28 mouse cellular contexts compared by ENCODE assay signal in genomic region chr7:58225713-58226112, GRCm38 (mm10).
DNase-seq lines count a peak whose midpoint lies in the region; TF ChIP-seq lines count a peak whose summit lies in the region.
"Had no signal": no experiment of that assay in that cellular context is flagged by ENCODE, and none has a peak within 500 bp of the region (broad histone marks: within the 10 kb centered on the region; RNA-seq: fewer than 3 reads in every experiment).

No protein-coding gene starts in this region.

- H3K27ac ChIP-seq in layer of hippocampus, adult 2 months = no peak overlapping the region
- H3K27ac ChIP-seq: forebrain, embryonic 10.5 days; gastrocnemius, adult 2 months; heart, embryonic 15.5 days; hindbrain, embryonic 14.5 days; intestine, embryonic 15.5 days; limb, embryonic 15.5 days; liver, embryonic 15.5 days; lung, embryonic 15.5 days; midbrain, embryonic 13.5 days; neural tube, embryonic 12.5 days had no signal

- H3K4me3 ChIP-seq in layer of hippocampus, adult 2 months = no peak overlapping the region
- H3K4me3 ChIP-seq: forebrain, embryonic 10.5 days; gastrocnemius, adult 2 months; heart, embryonic 15.5 days; intestine, embryonic 15.5 days; limb, embryonic 15.5 days; liver, embryonic 15.5 days; lung, embryonic 15.5 days; megakaryocyte, embryonic 14.5 days; midbrain, embryonic 13.5 days; neural tube, embryonic 12.5 days had no signal

- no peak for TF ChIP-seq CTCF in layer of hippocampus, adult 2 months (conservative IDR thresholded peaks at IDR 0.05)

- peak; percentile 10 to 16 for DNase-seq in layer of hippocampus, adult 2 months (ENCODE audit: low spot score in 2 of 2)
- DNase-seq in layer of hippocampus, postnatal 10 days (ENCODE audit: low spot score in 2 of 2) = no peak
- peak; percentile 10 to 24 for DNase-seq in right cerebral cortex, adult 2 months (ENCODE audit: low spot score in 2 of 2)
- DNase-seq in right cerebral cortex, postnatal 14 days = no peak
- DNase-seq in ZHBTc4 (ENCODE audit: low read depth, low spot score) = peak; percentile 55
- DNase-seq in liver = no peak
- no peak for DNase-seq in thymus, postnatal 10 days (ENCODE audit: low spot score in 2 of 2)
- DNase-seq: adrenal gland, postnatal 36 days; B cell, adult 2 months; cerebellum, adult 11-12 months; cerebellum, postnatal 10 days; gastrocnemius, adult 2 months; heart, postnatal 36 days; kidney, adult 8-10 months; kidney, postnatal 14 days; lung, postnatal 36 days; retina, postnatal 1 day; thymus, adult 2 months had no signal

Comparison
In these comparisons a context has a peak if more than half of its experiments do, and no peak if none do; other contexts are left out.
1. DNase-seq: peak in layer of hippocampus, adult 2 months (2 of 2), right cerebral cortex, adult 2 months (2 of 2) and ZHBTc4 (single experiment); none in layer of hippocampus, postnatal 10 days (0 of 2), right cerebral cortex, postnatal 14 days (single experiment), liver (single experiment) and thymus, postnatal 10 days (0 of 2).